Mouse (Mus musculus): ENCODE data around the gene Ggnbp2. TPM values are rescaled to one million over a fixed set of nuclear protein-coding genes. Genes with fewer than 3 reads are reported as not detected.
A peak's percentile ranks its signal among the peaks of the same experiment; 100 is the strongest.

The Ggnbp2 gene
- polyA plus RNA-seq, 1 experiment: 113 TPM

- peaks cover 2% of the 10 kb centered on the region for H3K4me1 ChIP-seq (ENCODE audit: control insufficient read depth, insufficient read depth, low read length)
- no peak for TF ChIP-seq POLR2A (IDR thresholded peaks at IDR 0.05; ENCODE audit: borderline replicate concordance, control insufficient read depth, low read depth, low read length)
- TF ChIP-seq CTCF (IDR thresholded peaks at IDR 0.05; ENCODE audit: control insufficient read depth, insufficient read depth, low read length): peak; percentile 35; the same call in 1 of the 2 replicates
- WGBS: 86% methylated on average over 6 of the region's 6 CpGs
- no peak overlapping the region for H3K27ac ChIP-seq (ENCODE audit: control insufficient read depth, insufficient read depth, low read depth, low read length, poor library complexity)
- H3K4me3 ChIP-seq (replicated peaks; ENCODE audit: control insufficient read depth, low read depth, low read length): no peak overlapping the region
Observed at GRCm38 (mm10) chr11:84817362-84817761, 53.3 kb downstream of the Ggnbp2 start.

DNA sequence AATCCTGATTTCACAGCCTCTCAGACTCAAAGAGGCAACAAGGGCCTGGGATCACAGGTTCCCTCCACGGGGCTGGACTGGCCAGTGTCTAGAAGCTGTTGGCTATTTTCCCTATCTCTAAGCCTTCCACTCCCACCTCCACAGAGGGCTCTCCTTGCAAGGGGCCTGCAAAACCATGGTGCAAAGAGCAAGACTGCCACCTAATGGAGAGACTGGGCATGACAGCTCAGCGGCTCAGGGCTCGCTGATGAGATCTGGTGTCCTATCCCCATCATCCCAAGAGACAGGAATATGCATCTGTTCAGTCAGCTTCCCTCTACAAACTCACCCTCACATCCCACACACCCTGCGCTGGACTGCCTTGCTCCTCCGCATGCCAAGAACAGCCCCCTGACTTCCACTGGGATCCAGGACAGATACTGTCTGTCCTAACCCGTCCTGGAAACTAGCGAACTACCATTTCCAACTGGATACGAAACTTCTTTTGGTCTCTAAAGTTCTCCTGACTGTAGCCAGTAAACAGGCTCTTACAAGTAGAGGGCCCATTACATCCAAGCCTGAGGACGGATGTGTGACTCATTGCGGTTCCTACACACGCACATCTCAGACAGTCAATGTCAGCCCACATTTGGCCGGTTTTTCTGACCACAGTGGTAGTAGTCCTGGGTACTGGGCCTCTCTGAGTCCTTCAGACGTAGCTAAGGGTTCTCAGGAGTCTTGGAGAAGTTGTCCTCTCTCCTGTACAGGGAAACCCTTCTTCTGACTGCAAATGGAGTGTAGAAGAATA is 56.7 kb downstream of the Ggnbp2 start:
- H3K4me3 ChIP-seq (replicated peaks; ENCODE audit: control insufficient read depth, low read depth, low read length): no peak overlapping the region
- 66% methylated on average over 13 of the region's 13 CpGs for WGBS
- no peaks in the 10 kb centered on the region for H3K4me1 ChIP-seq (ENCODE audit: control insufficient read depth, insufficient read depth, low read length)
- TF ChIP-seq CTCF (IDR thresholded peaks at IDR 0.05; ENCODE audit: control insufficient read depth, insufficient read depth, low read length) (peak; percentile 97), POLR2A (IDR thresholded peaks at IDR 0.05; ENCODE audit: borderline replicate concordance, control insufficient read depth, low read depth, low read length) (no peak)
- H3K27ac ChIP-seq (ENCODE audit: control insufficient read depth, insufficient read depth, low read depth, low read length, poor library complexity): no peak overlapping the region

- TF ChIP-seq CTCF (IDR thresholded peaks at IDR 0.05; ENCODE audit: control insufficient read depth, insufficient read depth, low read length): no peak
- TF ChIP-seq POLR2A (IDR thresholded peaks at IDR 0.05; ENCODE audit: borderline replicate concordance, control insufficient read depth, low read depth, low read length): no peak
- 84% methylated on average over 4 of the region's 4 CpGs for WGBS
- H3K4me3 ChIP-seq (replicated peaks; ENCODE audit: control insufficient read depth, low read depth, low read length): no peak overlapping the region
- no peaks in the 10 kb centered on the region for H3K4me1 ChIP-seq (ENCODE audit: control insufficient read depth, insufficient read depth, low read length)
- H3K27ac ChIP-seq (ENCODE audit: control insufficient read depth, insufficient read depth, low read depth, low read length, poor library complexity): no peak overlapping the region
Observed at GRCm38 (mm10) chr11:84804373-84804772, 66.2 kb downstream of the Ggnbp2 start.

DNA sequence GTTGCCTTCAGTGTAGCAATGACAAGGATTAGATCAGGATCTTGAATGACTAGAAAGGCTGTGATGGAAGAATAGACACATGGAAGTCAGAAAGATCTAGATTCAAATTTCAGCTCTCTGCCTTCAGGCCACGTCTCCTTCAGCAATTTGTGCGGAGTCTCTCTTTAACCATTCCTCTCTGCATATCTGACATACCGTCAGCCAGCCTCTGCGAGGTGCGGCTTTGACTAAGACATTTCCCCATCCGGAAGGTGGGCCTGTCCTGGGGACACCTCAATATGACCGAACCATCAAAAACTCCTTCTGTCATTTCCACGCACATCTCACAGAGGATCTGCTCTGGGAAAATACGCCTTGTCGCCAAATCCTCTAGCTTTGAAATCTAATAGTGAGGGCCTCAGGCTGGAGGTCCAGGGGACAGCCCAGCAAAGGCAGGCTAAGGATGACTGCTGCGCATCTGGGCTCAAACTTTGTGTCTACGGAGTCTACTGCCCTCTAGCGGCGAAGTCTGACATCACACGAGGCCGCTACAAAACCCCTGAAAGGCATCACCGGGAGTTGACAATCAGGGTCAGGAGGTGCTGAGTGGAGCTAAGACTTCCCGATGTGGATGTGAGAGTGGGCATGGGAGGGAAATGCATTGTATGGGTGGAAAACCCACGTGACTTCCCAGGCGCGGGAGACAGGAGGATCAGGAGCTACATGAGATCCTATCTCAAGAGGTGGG is 72.8 kb downstream of the Ggnbp2 start:
- WGBS: 23% methylated on average over 21 of the region's 21 CpGs

GRCm38 (mm10) chr11:84797026-84797425 is 73.6 kb downstream of the Ggnbp2 start:
- Histone ChIP-seq H3K27ac (ENCODE audit: control insufficient read depth, insufficient read depth, low read depth, low read length, poor library complexity) (no peak overlapping the region), H3K4me3 (replicated peaks; ENCODE audit: control insufficient read depth, low read depth, low read length) (no peak overlapping the region), H3K4me1 (ENCODE audit: control insufficient read depth, insufficient read depth, low read length) (no peaks in the 10 kb centered on the region)
- WGBS: 57% methylated on average over 10 of the region's 10 CpGs
- TF ChIP-seq CTCF (IDR thresholded peaks at IDR 0.05; ENCODE audit: control insufficient read depth, insufficient read depth, low read length): no peak
- TF ChIP-seq POLR2A (IDR thresholded peaks at IDR 0.05; ENCODE audit: borderline replicate concordance, control insufficient read depth, low read depth, low read length): no peak

More for the DNA sequence above, 72.8 kb downstream of the Ggnbp2 start:
- no peak overlapping the region for H3K4me3 ChIP-seq (replicated peaks; ENCODE audit: control insufficient read depth, low read depth, low read length)
- TF ChIP-seq CTCF (IDR thresholded peaks at IDR 0.05; ENCODE audit: control insufficient read depth, insufficient read depth, low read length): peak; percentile 89
- no peak for TF ChIP-seq POLR2A (IDR thresholded peaks at IDR 0.05; ENCODE audit: borderline replicate concordance, control insufficient read depth, low read depth, low read length)
- H3K4me1 ChIP-seq (ENCODE audit: control insufficient read depth, insufficient read depth, low read length): no peaks in the 10 kb centered on the region
- H3K27ac ChIP-seq (ENCODE audit: control insufficient read depth, insufficient read depth, low read depth, low read length, poor library complexity): no peak overlapping the region

GRCm38 (mm10) chr11:84794496-84795113 is 76.0 kb downstream of the Ggnbp2 start:
- Histone ChIP-seq H3K4me1 (ENCODE audit: control insufficient read depth, insufficient read depth, low read length) (no peaks in the 10 kb centered on the region), H3K27ac (ENCODE audit: control insufficient read depth, insufficient read depth, low read depth, low read length, poor library complexity) (no peak overlapping the region), H3K4me3 (replicated peaks; ENCODE audit: control insufficient read depth, low read depth, low read length) (no peak overlapping the region)
- TF ChIP-seq CTCF (IDR thresholded peaks at IDR 0.05; ENCODE audit: control insufficient read depth, insufficient read depth, low read length) (peak; percentile 87), POLR2A (IDR thresholded peaks at IDR 0.05; ENCODE audit: borderline replicate concordance, control insufficient read depth, low read depth, low read length) (no peak)
- WGBS: 14% methylated on average over 17 of the region's 17 CpGs

DNA sequence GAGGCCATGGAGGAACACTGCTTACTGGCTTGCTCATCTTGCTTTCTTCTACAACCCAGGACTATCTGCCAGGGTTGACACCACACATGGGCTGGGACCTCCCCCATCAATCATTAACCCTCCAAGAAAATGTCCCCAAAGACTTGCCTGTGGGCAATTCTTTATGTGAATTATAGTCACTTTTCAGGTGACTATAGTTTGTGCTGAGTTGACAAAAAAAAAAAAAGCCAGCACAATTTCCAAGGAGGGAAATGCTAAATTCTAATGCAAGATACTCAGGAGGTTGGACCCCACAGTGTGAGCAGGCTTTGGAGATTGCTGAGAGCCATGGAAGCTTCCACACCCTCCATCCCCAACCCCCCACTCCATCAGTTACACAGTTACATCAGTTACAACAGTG is 77.1 kb downstream of the Ggnbp2 start:
- TF ChIP-seq POLR2A (IDR thresholded peaks at IDR 0.05; ENCODE audit: borderline replicate concordance, control insufficient read depth, low read depth, low read length) (no peak), CTCF (IDR thresholded peaks at IDR 0.05; ENCODE audit: control insufficient read depth, insufficient read depth, low read length) (no peak)
- no peaks in the 10 kb centered on the region for H3K4me1 ChIP-seq (ENCODE audit: control insufficient read depth, insufficient read depth, low read length)
- no peak overlapping the region for H3K27ac ChIP-seq (ENCODE audit: control insufficient read depth, insufficient read depth, low read depth, low read length, poor library complexity)
- H3K4me3 ChIP-seq (replicated peaks; ENCODE audit: control insufficient read depth, low read depth, low read length): no peak overlapping the region

GRCm38 (mm10) chr11:84790383-84790782 is 80.2 kb downstream of the Ggnbp2 start:
- 62% methylated on average over 6 of the region's 6 CpGs for WGBS
- no peak for TF ChIP-seq CTCF (IDR thresholded peaks at IDR 0.05; ENCODE audit: control insufficient read depth, insufficient read depth, low read length)
- no peak for TF ChIP-seq POLR2A (IDR thresholded peaks at IDR 0.05; ENCODE audit: borderline replicate concordance, control insufficient read depth, low read depth, low read length)

More at GRCm38 (mm10) chr11:84790383-84790782, 80.2 kb downstream of the Ggnbp2 start:
- no peaks in the 10 kb centered on the region for H3K4me1 ChIP-seq (ENCODE audit: control insufficient read depth, insufficient read depth, low read length)
- H3K27ac ChIP-seq (ENCODE audit: control insufficient read depth, insufficient read depth, low read depth, low read length, poor library complexity): no peak overlapping the region
- no peak overlapping the region for H3K4me3 ChIP-seq (replicated peaks; ENCODE audit: control insufficient read depth, low read depth, low read length)

Other genes with a start within 250 kb of the Ggnbp2 start
- 39.1 and 41.7 TPM in 2 replicates for gene Mrm1, start 51.3 kb downstream of the Ggnbp2 start, polyA plus RNA-seq (2011; ENCODE audit: insufficient read depth, insufficient read length, low replicate concordance, missing spikeins)
- gene Dhrs11, start 41.8 kb downstream of the Ggnbp2 start, polyA plus RNA-seq (2011; ENCODE audit: insufficient read depth, insufficient read length, low replicate concordance, missing spikeins): 144 and 158 TPM in 2 replicates
- 4.3 and 8.1 TPM in 2 replicates for gene Myo19, start 9.3 kb upstream of the Ggnbp2 start, polyA plus RNA-seq (2011; ENCODE audit: insufficient read depth, insufficient read length, low replicate concordance, missing spikeins)
- gene Pigw, start 9.5 kb upstream of the Ggnbp2 start, polyA plus RNA-seq (2011; ENCODE audit: insufficient read depth, insufficient read length, low replicate concordance, missing spikeins): 2.7 and 2.9 TPM in 2 replicates
- 11.3 and 24.5 TPM in 2 replicates for gene Znhit3, start 45.5 kb upstream of the Ggnbp2 start, polyA plus RNA-seq (2011; ENCODE audit: insufficient read depth, insufficient read length, low replicate concordance, missing spikeins)
- not detected in 2 replicates for gene Car4, start 87.0 kb upstream of the Ggnbp2 start, polyA plus RNA-seq (2011; ENCODE audit: insufficient read depth, insufficient read length, low replicate concordance, missing spikeins)